Mouse (Mus musculus) ES-Bruce4 (cell line): ENCODE results near the gene Rxra. TPM values are rescaled to one million over a fixed set of nuclear protein-coding genes. Genes with fewer than 3 reads are reported as not detected.

Source experiments
- H3K27ac ChIP-seq: 2 replicates; pipeline ENCODE4 v1.5.1; 2012; ENCODE audit warnings: low read length, inconsistent platforms; ENCODE audit not compliant: insufficient read depth
- H3K27me3 ChIP-seq: 2 replicates; pipeline ENCODE4 v1.6.1; 2012; ENCODE audit warnings: mild to moderate bottlenecking, low read length, inconsistent platforms; ENCODE audit not compliant: control insufficient read depth, poor library complexity, insufficient read depth, severe bottlenecking
- H3K36me3 ChIP-seq: 2 replicates; pipeline ENCODE4 v1.6.1; 2012; ENCODE audit warnings: inconsistent platforms, mild to moderate bottlenecking, low read length, moderate library complexity; ENCODE audit not compliant: control insufficient read depth, poor library complexity, insufficient read depth, severe bottlenecking
- H3K4me1 ChIP-seq: one replicate; pipeline ENCODE4 v1.8.1; 2011; ENCODE audit warnings: low read length; ENCODE audit not compliant: control insufficient read depth, insufficient read depth
- H3K4me3 ChIP-seq: 2 replicates; pipeline ENCODE4 v1.5.1; 2011; ENCODE audit warnings: low read depth, mild to moderate bottlenecking, low read length
- H3K9ac ChIP-seq: 2 replicates; pipeline ENCODE4 v1.6.1; 2012; ENCODE audit warnings: low read depth, mild to moderate bottlenecking, inconsistent platforms; ENCODE audit not compliant: poor library complexity, severe bottlenecking
- H3K9me3 ChIP-seq: replicated peaks from 2 replicates; pipeline ENCODE4 v1.6.1; 2012; ENCODE audit warnings: mild to moderate bottlenecking, low read length, inconsistent platforms; ENCODE audit not compliant: control insufficient read depth, poor library complexity, insufficient read depth, severe bottlenecking
- CTCF ChIP-seq: IDR thresholded peaks from one replicate; pipeline ENCODE4 v1.8.1; 2011; ENCODE audit warnings: low read depth, low read length
- EP300 ChIP-seq: IDR thresholded peaks from 2 replicates; pipeline ENCODE4 v1.6.1; 2011; ENCODE audit warnings: low read depth, low read length; ENCODE audit not compliant: insufficient read depth
- POLR2A ChIP-seq: IDR thresholded peaks from one replicate; pipeline ENCODE4 v1.8.1; 2011; ENCODE audit warnings: low read length; ENCODE audit not compliant: insufficient read depth
- polyA plus RNA-seq: library from polyadenylated mRNA; stranded (reverse); fragments of >200 nt; gene quantifications from 2 replicates; pipeline ENCODE4 v1.2.4, GENCODE M21; 2011; ENCODE audit warnings: low read depth; ENCODE audit not compliant: missing spikeins, insufficient read depth, insufficient read length

Gene Rxra
- polyA plus RNA-seq, 1 experiment = 10.0 TPM

- no peaks in the 10 kb centered on the region for H3K36me3 ChIP-seq
- no peak overlapping the region for H3K4me3 ChIP-seq
Measured at GRCm38 (mm10) chr2:27758414-27759301, 82.4 kb downstream of the Rxra start.

GRCm38 (mm10) chr2:27759431-27759830 lies 83.2 kb downstream of the Rxra start:
- no peak overlapping the region for H3K4me3 ChIP-seq
- TF ChIP-seq EP300 = no peak
- no peak for TF ChIP-seq POLR2A
- TF ChIP-seq CTCF = no peak
- no peak overlapping the region for H3K9ac ChIP-seq
- H3K4me1 ChIP-seq = peaks cover under 1% of the 10 kb centered on the region
- H3K9me3 ChIP-seq = no peaks in the 10 kb centered on the region
- no peaks in the 10 kb centered on the region for H3K36me3 ChIP-seq
- H3K27me3 ChIP-seq = no peaks in the 10 kb centered on the region
- H3K27ac ChIP-seq = no peak overlapping the region

More at GRCm38 (mm10) chr2:27758414-27759301, 82.4 kb downstream of the Rxra start:
- no peak overlapping the region for H3K9ac ChIP-seq
- no peaks in the 10 kb centered on the region for H3K4me1 ChIP-seq
- no peak overlapping the region for H3K27ac ChIP-seq
- no peaks in the 10 kb centered on the region for H3K9me3 ChIP-seq
- TF ChIP-seq POLR2A = no peak
- TF ChIP-seq CTCF = no peak
- TF ChIP-seq EP300 = no peak
- no peaks in the 10 kb centered on the region for H3K27me3 ChIP-seq

- H3K36me3 ChIP-seq = no peaks in the 10 kb centered on the region
- H3K4me1 ChIP-seq = peaks cover 2% of the 10 kb centered on the region
- H3K27ac ChIP-seq = no peak overlapping the region
- TF ChIP-seq POLR2A (no peak), EP300 (no peak), CTCF (no peak)
- H3K4me3 ChIP-seq = no peak overlapping the region
- no peaks in the 10 kb centered on the region for H3K9me3 ChIP-seq
- H3K27me3 ChIP-seq = no peaks in the 10 kb centered on the region
- H3K9ac ChIP-seq = no peak overlapping the region
Measured at GRCm38 (mm10) chr2:27761260-27761995, 85.2 kb downstream of the Rxra start.

GRCm38 (mm10) chr2:27761996-27762340 lies 85.7 kb downstream of the Rxra start:
- H3K9ac ChIP-seq = no peak overlapping the region
- no peak overlapping the region for H3K4me3 ChIP-seq
- no peaks in the 10 kb centered on the region for H3K9me3 ChIP-seq
- no peak for TF ChIP-seq EP300
- TF ChIP-seq CTCF = no peak
- TF ChIP-seq POLR2A = no peak
- no peak overlapping the region for H3K27ac ChIP-seq
- no peaks in the 10 kb centered on the region for H3K27me3 ChIP-seq
- peaks cover 2% of the 10 kb centered on the region for H3K4me1 ChIP-seq
- no peaks in the 10 kb centered on the region for H3K36me3 ChIP-seq

GRCm38 (mm10) chr2:27762509-27762908 lies 86.3 kb downstream of the Rxra start:
- Histone ChIP-seq H3K4me1 (peaks cover 2% of the 10 kb centered on the region), H3K9me3 (no peaks in the 10 kb centered on the region), H3K4me3 (no peak overlapping the region), H3K27me3 (no peaks in the 10 kb centered on the region), H3K27ac (no peak overlapping the region), H3K9ac (no peak overlapping the region), H3K36me3 (no peaks in the 10 kb centered on the region)
- no peak for TF ChIP-seq POLR2A
- TF ChIP-seq EP300 = no peak
- no peak for TF ChIP-seq CTCF
